Mouse (Mus musculus) retina, adult 2 months (tissue): ENCODE data around the gene Tdrd5.
"Not testable (repeated sequence)": the region's sequence is repeated elsewhere in the genome, so short reads cannot be mapped to it uniquely, and the experiment has no call there.

Experiments used
- DNase-seq: peaks from one replicate; pipeline ENCODE4 v3.0.0-alpha.2; 2012; ENCODE audit warnings: low read depth, low spot score

Tdrd5 gene

GRCm38 (mm10) chr1:156302911-156303749 lies at the start of gene Tdrd5:
Gene Tdrd5, minus strand, starts transcription at chr1:156303664.
- DNase-seq, result peak; percentile 44

- no peak for DNase-seq
Observed at GRCm38 (mm10) chr1:156352466-156352865, 49.0 kb upstream of the Tdrd5 start.

GRCm38 (mm10) chr1:156350441-156350840 lies 47.0 kb upstream of the Tdrd5 start:
- DNase-seq, result no peak

GRCm38 (mm10) chr1:156349031-156349430 lies 45.6 kb upstream of the Tdrd5 start:
- DNase-seq, result no peak

- DNase-seq, result no peak
Observed at GRCm38 (mm10) chr1:156345633-156346032, 42.2 kb upstream of the Tdrd5 start.

GRCm38 (mm10) chr1:156344433-156344832 lies 41.0 kb upstream of the Tdrd5 start:
- no peak for DNase-seq

GRCm38 (mm10) chr1:156340847-156341246 lies 37.4 kb upstream of the Tdrd5 start:
- no peak for DNase-seq

- no peak for DNase-seq
Observed at GRCm38 (mm10) chr1:156323126-156323525, 19.7 kb upstream of the Tdrd5 start.

GRCm38 (mm10) chr1:156310630-156311029 lies 7.2 kb upstream of the Tdrd5 start, which contains the start of gene Nphs2:
Gene Nphs2, plus strand, starts transcription at chr1:156310727.
- DNase-seq, result no peak

GRCm38 (mm10) chr1:156308595-156308994 lies 5.1 kb upstream of the Tdrd5 start:
- DNase-seq, result no peak

- no peak for DNase-seq
Observed at GRCm38 (mm10) chr1:156290016-156290415, 13.4 kb downstream of the Tdrd5 start.

- DNase-seq, result not testable (repeated sequence)
Observed at GRCm38 (mm10) chr1:156289222-156289587, 14.3 kb downstream of the Tdrd5 start.

GRCm38 (mm10) chr1:156288556-156289221 lies 14.8 kb downstream of the Tdrd5 start:
- DNase-seq, result no peak

GRCm38 (mm10) chr1:156285541-156285896 lies 17.9 kb downstream of the Tdrd5 start:
- DNase-seq, result no peak

GRCm38 (mm10) chr1:156284851-156285540 lies 18.5 kb downstream of the Tdrd5 start:
- DNase-seq, result no peak

GRCm38 (mm10) chr1:156284207-156284606 lies 19.3 kb downstream of the Tdrd5 start:
- DNase-seq, result no peak

- no peak for DNase-seq
Observed at GRCm38 (mm10) chr1:156280131-156280530, 23.3 kb downstream of the Tdrd5 start.

GRCm38 (mm10) chr1:156273647-156274046 lies 29.8 kb downstream of the Tdrd5 start:
- no peak for DNase-seq

- DNase-seq, result no peak
Observed at GRCm38 (mm10) chr1:156271654-156272053, 31.8 kb downstream of the Tdrd5 start.

- DNase-seq, result no peak
Observed at GRCm38 (mm10) chr1:156270471-156270870, 33.0 kb downstream of the Tdrd5 start.

GRCm38 (mm10) chr1:156268546-156268945 lies 34.9 kb downstream of the Tdrd5 start:
- DNase-seq, result not testable (repeated sequence)

- no peak for DNase-seq
Observed at GRCm38 (mm10) chr1:156263946-156264345, 39.5 kb downstream of the Tdrd5 start.
